Mouse (Mus musculus): ENCODE measurements at regions not wholly inside any gene's neighbourhood (a gene's known extent, or its start where the extent isn't known, plus 50 kb on each side); places are given as distances from the start of the nearest gene placed in this dataset.

DNA sequence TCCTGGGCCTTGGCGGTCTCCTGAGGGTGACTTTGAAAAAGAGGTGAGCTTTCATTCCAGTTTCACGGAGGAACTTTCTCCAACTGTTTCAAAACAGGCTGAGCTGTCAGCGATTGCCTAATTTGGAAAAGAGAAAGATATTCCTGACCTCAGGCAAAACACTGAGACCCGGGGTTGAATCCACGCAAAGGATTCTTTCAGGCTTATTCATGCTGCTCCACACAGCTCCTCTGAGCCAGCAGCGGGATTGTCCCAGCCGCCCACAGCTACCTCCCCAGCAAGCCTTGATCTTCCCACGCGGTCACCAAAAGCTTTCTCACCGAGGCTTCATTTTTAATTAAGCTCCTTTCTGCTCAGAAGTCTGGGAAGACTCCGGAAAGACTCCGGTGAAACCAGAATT lies 178.0 kb upstream of the Smlr1 start:
- no peak for ATAC-seq (replicated peaks; ENCODE audit: low read depth, poor library complexity, severe bottlenecking)

DNA sequence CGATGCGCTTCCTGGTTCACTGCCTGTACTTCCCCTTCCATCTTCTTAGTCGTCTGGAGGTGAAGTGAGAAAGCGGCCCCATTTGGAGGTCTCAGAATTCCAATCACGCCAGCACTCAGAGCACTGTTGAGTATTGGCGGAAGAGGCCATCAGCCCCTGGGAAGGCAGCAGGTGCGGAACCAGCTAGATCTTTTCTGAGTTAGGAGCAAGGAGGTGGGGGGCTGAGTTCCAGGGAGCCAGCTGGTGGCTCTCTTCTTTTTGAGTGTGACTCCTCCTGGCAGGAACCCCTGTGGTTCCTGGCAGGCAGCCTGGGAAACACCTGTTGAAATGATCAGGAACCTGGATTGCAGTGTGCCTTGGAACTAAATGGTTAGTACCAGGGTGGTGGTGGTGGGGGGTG lies 171.9 kb upstream of the Smlr1 start:
- no peak for ATAC-seq (replicated peaks; ENCODE audit: low read depth, poor library complexity, severe bottlenecking)

DNA sequence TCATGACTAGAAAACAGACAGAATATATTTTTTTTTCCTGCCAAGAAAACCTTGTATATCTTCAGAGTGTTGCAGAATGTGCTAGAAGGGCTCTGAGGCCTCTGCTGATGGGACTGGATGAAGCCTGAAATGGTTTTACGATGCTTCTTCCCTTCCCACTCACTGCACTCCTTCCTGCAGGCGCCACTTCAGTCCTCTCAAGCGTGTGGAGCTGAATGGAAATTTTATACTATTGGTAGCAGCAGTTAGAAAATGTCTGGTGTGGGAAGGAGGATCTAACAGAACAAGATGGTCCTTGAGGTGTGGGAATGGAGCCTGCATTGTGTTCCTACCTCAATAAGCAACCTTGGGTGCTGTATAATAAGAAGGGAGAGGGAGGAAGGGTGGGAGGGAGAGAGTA lies 166.1 kb upstream of the Smlr1 start:
- ATAC-seq (replicated peaks; ENCODE audit: low read depth, poor library complexity, severe bottlenecking), result no peak

DNA sequence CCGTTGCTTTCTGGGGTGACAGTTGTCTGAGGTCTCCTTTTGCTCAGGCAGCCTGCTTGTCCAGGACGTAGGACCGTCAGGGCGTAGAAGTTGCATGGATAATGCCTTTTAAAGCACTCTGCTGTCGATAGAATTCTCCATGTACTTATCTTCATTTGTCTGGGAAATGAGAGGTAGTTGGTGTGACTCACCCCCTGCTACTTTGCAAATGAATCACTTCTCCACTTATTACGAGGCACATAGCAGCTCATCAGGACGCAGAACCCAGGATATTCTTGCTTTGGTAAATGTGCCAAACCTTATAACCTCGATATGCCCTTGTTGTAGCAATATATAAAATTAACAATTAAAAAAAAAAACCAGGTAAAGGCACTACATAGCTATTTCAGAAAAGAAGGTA lies 159.7 kb upstream of the Smlr1 start:
- no peak for ATAC-seq (replicated peaks; ENCODE audit: low read depth, poor library complexity, severe bottlenecking)

DNA sequence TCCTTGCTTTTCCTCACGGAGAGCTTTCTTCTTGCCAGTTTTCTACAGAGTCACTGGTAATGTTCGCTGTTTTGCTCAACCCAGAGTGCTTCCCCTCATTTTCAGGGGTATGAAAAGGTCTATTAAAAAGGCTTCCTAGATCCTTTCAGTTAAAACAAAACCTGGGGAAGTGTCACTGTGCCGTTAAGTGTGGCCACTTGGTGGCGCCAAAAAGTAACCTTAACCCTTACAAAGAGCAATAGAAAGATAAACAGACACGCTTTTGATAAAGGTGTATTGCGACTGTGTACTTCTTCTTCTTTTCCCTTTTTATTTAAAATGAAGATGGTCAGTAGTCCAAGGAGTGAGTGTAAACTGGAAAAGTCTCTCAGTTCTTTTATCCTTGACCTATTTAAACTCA lies 145.2 kb upstream of the Smlr1 start:
- peak; percentile 76 for ATAC-seq (replicated peaks; ENCODE audit: low read depth, poor library complexity, severe bottlenecking)

DNA sequence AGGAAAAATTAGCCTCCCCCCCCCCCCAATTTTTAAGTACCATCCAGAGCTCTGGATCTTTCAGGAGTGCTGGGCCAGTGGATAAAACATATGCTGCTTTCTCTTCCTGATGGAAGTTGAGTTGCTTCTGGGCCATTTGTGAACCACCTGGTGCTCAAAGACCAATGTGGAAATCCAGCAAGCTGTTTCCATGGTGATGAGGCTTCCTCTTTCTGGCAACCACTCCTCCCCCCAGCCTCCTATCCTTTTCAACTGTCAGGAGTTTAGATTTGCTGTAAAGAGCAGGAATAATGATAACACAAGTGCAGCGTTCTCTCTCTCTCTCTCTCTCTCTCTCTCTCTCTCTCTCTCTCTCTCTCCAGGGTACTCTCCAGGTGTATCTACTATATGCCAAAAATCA lies 141.8 kb upstream of the Smlr1 start:
- 0 out of 2 replicates have a peak, but pooled peaks have one; percentile 52 for ATAC-seq (replicated peaks; ENCODE audit: low read depth, poor library complexity, severe bottlenecking)

DNA sequence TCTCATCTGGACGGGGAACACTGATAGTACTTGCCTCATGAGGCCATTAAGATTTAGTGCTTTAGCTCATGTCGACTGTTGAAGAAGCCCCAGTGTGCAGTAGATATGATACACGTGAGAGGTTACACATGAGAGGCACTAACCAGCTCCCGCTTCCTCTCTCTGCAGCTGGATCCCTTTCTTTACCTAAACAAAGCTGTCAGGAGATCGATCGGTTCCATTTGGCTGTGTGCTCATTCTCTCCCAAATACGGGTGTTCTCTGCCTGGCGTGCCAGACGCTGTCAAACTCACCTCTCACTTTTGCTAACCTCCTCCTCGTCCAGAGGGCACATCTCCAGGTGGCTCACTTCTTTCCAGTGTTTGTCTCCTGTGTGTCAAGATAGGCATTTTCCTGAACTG lies 139.3 kb upstream of the Smlr1 start:
- ATAC-seq (replicated peaks; ENCODE audit: low read depth, poor library complexity, severe bottlenecking), result no peak

DNA sequence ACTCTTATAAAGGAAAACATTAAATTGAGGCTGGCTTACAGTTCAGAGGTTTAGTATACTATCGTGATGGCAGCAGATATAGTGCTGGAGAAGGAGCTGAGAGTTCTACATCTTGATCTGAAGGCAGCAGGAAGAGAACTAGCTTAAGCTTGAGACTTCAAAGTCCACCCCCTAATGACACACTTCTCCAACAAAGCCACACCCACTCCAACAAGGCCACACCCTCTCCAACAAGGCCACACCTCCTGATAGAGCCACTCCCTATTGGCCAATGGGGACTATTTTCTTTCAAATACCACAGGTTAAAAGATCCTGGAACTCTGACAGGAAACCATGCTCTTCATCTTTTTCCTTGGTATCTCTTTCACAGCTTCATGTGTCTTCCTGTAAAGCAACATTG lies 134.0 kb upstream of the Smlr1 start:
- no peak for ATAC-seq (replicated peaks; ENCODE audit: low read depth, poor library complexity, severe bottlenecking)

DNA sequence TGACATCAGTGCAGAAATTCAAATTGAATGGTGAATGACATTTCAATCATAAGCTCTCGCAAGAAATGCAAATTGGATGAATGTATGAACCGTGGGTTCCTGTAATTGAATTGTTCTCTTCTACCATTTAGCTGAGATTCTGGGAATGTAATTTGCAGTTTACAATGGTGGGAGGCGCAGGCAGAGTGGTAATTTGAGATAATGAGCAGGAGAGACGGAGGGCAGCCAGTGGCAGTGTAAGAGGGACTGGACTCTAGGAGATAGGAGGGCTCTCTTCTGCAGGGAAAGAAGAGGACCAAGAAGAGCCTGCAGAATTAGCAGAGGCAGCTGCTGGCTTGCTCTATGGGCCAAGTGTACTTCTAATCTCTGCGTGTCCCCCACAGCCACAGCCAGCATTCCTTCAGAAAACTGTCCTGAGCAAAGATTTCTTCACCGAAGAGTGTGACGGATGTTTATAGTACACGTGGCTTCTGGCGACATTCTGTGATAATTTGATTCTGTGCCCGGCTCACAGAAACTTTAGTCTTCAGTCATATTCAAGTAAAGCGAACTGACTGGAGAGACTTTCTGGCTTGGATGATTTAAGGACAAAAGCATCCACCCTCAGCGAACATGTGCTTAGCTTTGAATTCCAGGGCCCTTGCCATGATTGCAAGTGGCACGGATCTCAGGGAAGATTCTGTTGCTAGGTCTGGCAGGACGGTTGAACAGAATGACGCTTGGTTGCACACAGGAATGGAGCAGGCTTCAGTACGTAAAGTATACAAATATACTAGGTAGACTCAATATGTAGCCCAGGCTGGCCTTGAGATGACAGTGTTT lies 116.9 kb upstream of the Smlr1 start:
- no peak for ATAC-seq (replicated peaks; ENCODE audit: low read depth, poor library complexity, severe bottlenecking)

DNA sequence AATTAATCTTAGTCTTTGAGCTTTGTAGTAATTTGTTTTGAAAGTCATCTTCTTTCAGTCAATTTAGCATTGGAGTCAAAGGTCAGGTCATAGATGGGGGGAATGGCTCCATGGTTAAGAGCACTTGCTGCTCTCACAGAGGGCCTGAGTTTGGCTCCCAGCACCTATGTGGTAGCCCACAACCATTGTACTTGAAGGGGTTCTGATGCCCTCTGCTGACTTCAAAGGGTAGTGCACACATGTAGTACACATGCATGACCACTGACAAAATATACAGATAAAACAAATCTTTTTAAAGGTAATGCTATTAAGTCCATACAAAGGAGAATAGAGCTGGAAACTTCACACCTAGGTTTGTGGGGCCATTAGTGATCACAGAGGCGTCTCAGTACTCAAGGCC lies 111.7 kb upstream of the Smlr1 start:
- no peak for ATAC-seq (replicated peaks; ENCODE audit: low read depth, poor library complexity, severe bottlenecking)

DNA sequence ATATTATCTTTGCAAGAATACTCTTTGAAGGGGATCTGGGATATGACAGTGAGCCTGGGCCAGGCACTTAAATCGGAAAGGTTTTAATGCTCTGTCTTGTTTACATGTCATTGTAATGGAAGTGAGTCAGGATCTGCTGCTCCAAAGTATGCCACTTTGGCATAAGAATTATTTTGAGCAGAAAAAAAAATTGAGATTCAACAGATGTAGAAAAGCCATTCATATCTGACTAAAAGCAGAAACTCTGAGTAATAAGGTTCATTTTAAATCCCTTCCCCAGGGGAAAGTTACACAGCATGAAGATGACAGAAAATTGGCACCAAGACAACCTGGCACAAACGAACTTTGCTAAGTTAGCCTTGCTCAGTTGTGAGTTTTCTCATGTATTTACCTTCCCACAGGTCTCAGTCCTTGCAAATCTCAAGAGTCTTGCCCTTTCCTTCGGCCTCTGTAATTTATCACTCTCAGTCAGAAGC lies 107.5 kb upstream of the Smlr1 start:
- no peak for ATAC-seq (replicated peaks; ENCODE audit: low read depth, poor library complexity, severe bottlenecking)

DNA sequence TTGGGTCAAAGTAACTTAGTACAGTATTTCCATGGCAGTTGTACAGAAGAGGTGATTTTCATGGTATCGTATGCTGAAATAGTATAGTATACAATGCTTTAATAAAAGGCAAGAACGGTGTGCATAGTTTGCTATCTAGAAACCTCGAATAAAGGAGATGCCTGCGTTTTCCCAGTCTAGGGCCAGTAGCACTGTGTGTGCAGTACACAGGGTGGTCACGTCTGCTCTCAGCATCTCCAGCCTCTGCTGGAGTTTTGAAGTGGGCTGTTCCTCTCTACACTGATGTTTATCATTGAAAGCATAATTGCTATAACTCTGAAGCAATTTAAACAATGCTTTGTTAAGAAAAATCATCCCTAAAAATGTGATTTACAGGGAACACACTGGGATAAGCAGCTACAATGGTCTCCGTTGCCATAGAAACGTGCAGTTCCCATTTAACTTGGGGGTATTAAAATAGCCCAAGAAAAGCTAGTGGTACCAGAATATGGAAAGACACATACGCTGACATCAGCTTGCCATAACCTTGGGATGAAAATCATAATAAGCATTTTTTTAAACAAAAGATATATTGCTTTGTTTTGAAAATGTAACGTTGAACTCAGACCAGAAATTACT lies 106.1 kb upstream of the Smlr1 start:
- ATAC-seq (replicated peaks; ENCODE audit: low read depth, poor library complexity, severe bottlenecking), result no peak

DNA sequence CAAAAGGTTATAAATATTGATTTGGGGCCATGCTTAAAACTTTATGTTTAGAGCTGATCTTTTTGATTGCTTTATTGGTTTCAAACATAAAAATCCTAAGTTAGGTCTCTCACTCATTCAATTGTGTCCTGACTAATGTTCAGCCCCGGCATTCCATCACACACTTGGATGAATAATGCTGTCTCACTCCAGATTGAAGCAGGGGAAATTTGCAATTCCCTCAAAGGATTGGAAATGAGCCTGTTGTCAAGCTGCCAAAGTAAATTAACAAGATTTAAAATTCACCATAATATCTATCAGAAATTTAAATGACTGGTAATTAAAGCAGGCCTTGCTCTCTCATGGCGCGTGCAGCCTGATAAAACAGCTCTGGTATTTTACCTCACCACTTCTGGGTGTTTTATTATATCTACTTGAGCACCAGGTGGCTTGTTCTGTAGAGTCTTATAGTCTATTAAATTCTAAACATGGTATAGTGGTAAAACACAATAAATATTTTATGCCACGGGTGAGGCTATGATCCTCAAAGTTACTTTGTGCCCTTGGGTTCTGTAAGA lies 97.1 kb upstream of the Smlr1 start:
- ATAC-seq (replicated peaks; ENCODE audit: low read depth, poor library complexity, severe bottlenecking), result no peak

DNA sequence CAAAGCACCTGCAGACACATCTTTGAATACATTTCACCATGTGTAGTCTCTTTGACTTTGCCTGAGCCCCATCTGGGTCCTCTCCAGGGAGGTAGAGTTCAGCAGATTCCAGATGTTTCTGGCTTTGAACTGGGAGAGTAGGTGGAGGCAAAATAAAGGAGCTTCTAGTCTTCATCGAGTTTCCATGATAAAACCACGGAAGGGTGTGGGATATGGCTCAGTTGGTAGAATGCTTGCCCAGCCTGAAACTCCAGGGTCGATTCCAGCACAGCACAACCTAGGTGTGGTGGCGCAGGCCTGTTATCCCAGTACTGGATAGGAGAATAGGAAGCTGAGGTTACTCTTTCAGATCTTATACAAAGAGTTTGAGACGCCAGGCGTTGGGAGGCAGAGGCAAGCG lies 96.2 kb upstream of the Smlr1 start:
- ATAC-seq (replicated peaks; ENCODE audit: low read depth, poor library complexity, severe bottlenecking), result no peak

DNA sequence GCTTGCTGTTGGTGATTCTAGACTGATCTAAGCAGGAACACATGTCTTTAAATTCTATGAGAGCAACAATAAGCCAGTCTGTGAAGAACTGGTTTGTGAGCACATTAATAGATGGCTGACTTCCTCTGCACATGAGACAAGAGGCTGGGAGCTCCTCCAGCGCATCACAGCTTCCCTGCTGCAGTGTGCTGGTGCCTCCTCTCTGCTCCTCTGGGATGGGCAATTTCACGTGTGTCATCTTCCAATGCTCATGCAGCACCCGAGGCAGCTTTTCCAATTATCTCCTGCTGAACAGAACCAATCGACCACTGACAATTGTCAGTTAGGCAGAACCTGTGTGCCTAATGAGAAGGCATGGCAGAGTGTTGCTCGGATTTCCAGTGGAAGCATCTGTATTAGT lies 86.5 kb upstream of the Smlr1 start:
- ATAC-seq (replicated peaks; ENCODE audit: low read depth, poor library complexity, severe bottlenecking), result no peak

DNA sequence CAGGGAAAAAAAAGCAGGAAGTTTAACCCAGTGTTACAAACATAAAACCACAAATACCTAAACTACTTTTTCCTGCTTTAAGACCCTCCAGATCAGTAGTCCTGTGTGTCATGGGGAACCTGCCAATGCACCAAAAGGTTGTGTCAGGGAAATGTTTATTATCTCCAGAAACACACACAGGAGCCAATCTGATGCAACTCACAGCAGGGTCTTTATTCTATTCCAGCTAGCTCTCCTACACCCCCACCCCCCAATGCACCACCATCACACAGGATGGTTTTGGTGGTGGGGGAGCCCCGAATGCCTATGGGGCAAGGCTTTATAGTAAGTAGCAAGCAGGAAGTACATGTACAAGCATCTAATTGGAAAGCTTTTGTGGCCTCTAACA lies 85.7 kb upstream of the Smlr1 start:
- 0 out of 2 replicates have a peak, but pooled peaks have one; percentile 18 for ATAC-seq (replicated peaks; ENCODE audit: low read depth, poor library complexity, severe bottlenecking)

DNA sequence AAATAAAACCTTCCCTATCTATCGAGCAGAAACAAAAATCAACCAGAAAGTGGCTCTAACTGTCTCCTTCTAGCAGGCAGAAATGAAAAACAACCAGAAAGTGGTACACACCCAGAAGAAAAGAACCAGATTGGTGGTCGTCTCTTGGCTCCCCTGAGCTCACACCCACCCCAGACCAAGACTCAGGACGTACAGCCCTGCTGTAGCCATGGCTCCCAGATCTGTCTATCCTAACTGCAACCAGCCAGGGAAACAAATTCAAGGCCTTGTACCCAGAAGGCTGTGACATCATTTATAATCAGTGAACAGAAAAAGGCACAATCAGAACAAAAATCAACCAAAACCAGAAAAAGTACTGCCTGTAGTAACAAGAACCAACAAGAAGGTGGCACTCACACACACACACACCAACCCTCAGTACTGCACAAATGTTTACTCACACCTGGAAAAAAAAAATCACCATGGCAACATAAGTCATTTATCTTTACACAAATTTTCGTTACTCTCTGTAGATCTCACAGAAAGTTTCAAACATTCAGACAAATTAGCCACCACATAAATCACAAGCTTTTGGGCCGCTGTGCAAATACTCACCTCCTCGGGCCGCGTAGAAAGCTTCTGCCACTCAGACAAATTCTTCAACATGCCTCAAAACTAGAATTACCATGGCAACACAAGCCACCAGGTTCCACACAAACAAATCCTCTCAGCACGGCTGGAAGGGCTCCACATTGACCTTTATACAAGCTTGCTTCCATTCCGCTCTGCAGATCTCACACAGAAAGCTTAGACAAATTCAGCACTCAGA lies 85.1 kb upstream of the Smlr1 start:
- ATAC-seq (replicated peaks; ENCODE audit: low read depth, poor library complexity, severe bottlenecking), result 0 out of 2 replicates have a peak, but pooled peaks have one; percentile 47

DNA sequence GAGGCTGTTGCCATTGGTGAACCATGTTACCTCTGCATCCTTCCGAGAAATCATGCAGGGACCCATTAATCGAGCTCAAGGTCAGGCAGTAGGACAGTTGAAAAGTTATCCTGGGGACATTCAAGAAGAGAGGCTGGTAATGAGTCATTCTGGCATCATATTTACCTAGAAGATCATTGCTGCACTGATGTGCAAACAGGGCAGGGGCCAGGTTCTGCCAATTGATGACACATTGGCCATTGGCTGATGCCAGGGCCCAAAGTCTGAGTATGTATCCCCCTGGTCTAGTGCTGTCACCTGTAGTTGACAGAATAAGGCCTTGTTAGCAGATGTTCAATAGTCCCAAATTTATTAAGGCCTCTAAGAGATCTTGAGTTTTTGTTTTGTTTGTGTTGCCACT lies 83.6 kb upstream of the Smlr1 start:
- no peak for ATAC-seq (replicated peaks; ENCODE audit: low read depth, poor library complexity, severe bottlenecking)

DNA sequence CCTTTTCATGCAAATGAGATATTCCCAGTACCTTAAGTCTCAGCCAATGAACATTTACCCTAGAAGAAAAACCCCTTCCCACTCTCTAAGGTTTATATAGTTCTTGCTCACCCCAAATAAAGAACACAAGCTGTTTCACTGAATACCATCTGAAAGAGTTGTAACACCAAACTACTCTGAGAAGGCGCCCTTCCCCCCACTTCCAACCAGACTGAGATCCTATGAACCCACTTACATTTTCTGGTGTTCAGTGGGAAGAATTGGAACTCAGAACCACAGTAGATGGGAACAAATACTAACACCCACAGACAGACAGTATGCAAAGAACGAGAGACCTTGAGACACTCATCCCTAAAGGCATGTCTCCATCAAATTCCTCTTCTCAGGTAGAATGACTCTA lies 65.4 kb upstream of the Smlr1 start:
- no peak for ATAC-seq (replicated peaks; ENCODE audit: low read depth, poor library complexity, severe bottlenecking)

DNA sequence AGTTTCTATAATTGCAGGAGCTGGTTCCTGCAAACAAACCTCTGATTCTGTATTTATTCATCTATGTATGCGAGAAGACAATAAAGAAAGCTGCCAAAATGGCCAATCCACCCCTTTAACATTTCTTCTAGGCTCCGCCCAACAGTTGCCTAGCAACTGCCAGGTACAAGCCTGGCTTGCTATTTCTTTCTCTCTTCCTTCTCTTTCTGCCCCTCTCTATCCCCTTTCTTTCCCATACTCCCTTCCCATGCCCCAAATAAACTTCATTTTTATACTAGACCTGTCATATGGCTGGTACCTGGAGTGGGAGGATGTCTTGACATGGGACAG lies 53.2 kb upstream of the Smlr1 start:
- ATAC-seq (replicated peaks; ENCODE audit: low read depth, poor library complexity, severe bottlenecking), result no peak

Measured in common myeloid progenitor, adult 5-6 weeks (primary cell).